Mouse (Mus musculus): ENCODE results near the gene Lair1. TPM values are rescaled to one million over a fixed set of nuclear protein-coding genes. Genes with fewer than 3 reads are reported as not detected.

Gene Lair1
- polyA plus RNA-seq (2015; fragmentation: Nextera tagmentation; extraction: Ambion mirVana), result 1.7 and 1.9 TPM in 2 replicates

GRCm38 (mm10) chr7:4063013-4063412 is at the start of gene Lair1:
Gene Lair1 (minus strand): TSS chr7:4063204.
- WGBS, result 75% methylated on average over 2 of the region's 2 CpGs
- Histone ChIP-seq H3K4me1 (no peaks in the 10 kb centered on the region), H3K4me3 (no peak within 1 kb of the TSS), H3K4me2 (no peak within 1 kb of the TSS), H3K9ac (no peak within 1 kb of the TSS), H3K36me3 (replicated peaks) (no peaks in the 10 kb centered on the region), H3K27ac (no peak within 1 kb of the TSS), H3K27me3 (replicated peaks) (no peaks in the 10 kb centered on the region), H3K9me3 (no peaks in the 10 kb centered on the region)
- ATAC-seq (replicated peaks), result no peak

DNA sequence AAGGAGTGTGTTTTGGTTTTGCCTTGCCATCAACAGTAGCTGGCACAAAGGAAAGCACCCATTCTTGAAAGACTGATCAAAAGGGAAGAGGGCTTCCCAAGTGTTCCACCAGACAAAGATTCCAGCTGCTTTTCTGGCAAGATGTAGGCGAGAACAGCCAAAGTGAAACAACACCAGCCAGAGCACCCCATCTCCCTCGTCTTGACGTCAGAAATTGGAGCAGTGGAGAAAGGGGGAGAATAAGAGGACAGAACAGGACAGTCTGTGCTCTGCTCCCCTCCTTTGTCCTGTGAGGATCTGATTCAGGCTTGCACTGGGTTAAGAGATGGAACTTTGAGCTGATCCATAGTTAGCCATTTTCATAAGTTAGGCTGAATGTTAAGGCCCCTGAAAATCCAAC is 48.8 kb upstream of the Lair1 start:
- no peak for ATAC-seq (replicated peaks)
- no peak overlapping the region for H3K4me2 ChIP-seq
- 42% methylated on average over 3 of the region's 3 CpGs for WGBS
- H3K9me3 ChIP-seq, result no peaks in the 10 kb centered on the region
- no peak overlapping the region for H3K4me3 ChIP-seq
- no peak overlapping the region for H3K27ac ChIP-seq
- H3K9ac ChIP-seq, result no peak overlapping the region
- no peaks in the 10 kb centered on the region for H3K4me1 ChIP-seq
- H3K36me3 ChIP-seq (replicated peaks), result no peaks in the 10 kb centered on the region
- no peaks in the 10 kb centered on the region for H3K27me3 ChIP-seq (replicated peaks)

GRCm38 (mm10) chr7:4103411-4103810 is 40.4 kb upstream of the Lair1 start:
- H3K4me2 ChIP-seq, result no peak overlapping the region
- ATAC-seq (replicated peaks), result no peak
- H3K27ac ChIP-seq, result no peak overlapping the region
- H3K27me3 ChIP-seq (replicated peaks), result no peaks in the 10 kb centered on the region
- H3K9ac ChIP-seq, result no peak overlapping the region
- no peaks in the 10 kb centered on the region for H3K9me3 ChIP-seq
- H3K4me1 ChIP-seq, result no peaks in the 10 kb centered on the region
- H3K36me3 ChIP-seq (replicated peaks), result no peaks in the 10 kb centered on the region
- WGBS, result 19% methylated on average over 4 of the region's 4 CpGs
- H3K4me3 ChIP-seq, result no peak overlapping the region

DNA sequence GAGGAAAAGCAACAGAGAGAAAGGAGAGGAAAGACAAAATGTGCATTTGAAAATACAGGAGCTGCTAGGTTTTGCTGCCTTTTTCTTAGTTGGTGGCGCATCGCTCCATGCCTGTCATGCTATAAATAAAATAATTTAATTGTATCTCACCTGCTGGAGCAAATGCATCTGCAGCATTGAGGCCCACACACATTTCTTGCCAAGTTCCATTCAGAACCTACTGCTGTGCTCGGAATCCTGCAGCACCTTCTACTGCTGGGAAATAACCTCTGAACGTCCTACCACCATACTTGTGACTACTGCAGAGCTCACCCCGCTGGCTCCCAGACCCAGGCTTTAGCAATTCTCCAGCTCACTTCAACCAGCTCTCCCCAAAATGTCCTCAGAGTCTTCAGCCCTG is 38.1 kb upstream of the Lair1 start:
- H3K4me1 ChIP-seq, result no peaks in the 10 kb centered on the region
- no peaks in the 10 kb centered on the region for H3K9me3 ChIP-seq
- H3K4me2 ChIP-seq, result no peak overlapping the region
- H3K36me3 ChIP-seq (replicated peaks), result no peaks in the 10 kb centered on the region
- H3K27ac ChIP-seq, result no peak overlapping the region
- H3K9ac ChIP-seq, result no peak overlapping the region
- no peak overlapping the region for H3K4me3 ChIP-seq
- no peaks in the 10 kb centered on the region for H3K27me3 ChIP-seq (replicated peaks)
- WGBS, result 86% methylated on average over 5 of the region's 5 CpGs
- no peak for ATAC-seq (replicated peaks)

DNA sequence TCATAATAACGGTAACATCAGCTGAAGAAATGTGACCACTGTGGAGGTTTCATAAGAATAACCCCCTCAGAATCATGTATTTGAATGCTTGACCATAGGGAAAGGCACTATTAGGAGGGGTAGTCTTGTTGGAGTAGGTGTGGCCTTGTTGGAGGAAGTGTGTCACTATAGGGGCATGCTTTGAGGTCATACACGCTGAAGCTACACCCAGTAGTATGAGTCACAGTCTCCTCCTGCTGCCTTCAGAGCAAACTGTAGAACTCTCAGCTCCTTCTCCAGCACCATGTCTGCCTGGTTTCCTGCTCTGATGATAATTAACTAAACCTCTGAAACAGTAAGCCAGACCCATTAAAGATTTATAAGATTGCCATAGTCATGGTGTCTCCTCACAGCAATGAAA is 35.8 kb upstream of the Lair1 start:
- no peaks in the 10 kb centered on the region for H3K27me3 ChIP-seq (replicated peaks)
- H3K36me3 ChIP-seq (replicated peaks), result no peaks in the 10 kb centered on the region
- no peak overlapping the region for H3K4me2 ChIP-seq
- H3K27ac ChIP-seq, result no peak overlapping the region
- no peaks in the 10 kb centered on the region for H3K9me3 ChIP-seq
- ATAC-seq (replicated peaks), result no peak
- WGBS, result 76% methylated on average over 2 of the region's 2 CpGs
- no peak overlapping the region for H3K9ac ChIP-seq
- H3K4me3 ChIP-seq, result no peak overlapping the region
- H3K4me1 ChIP-seq, result no peaks in the 10 kb centered on the region

GRCm38 (mm10) chr7:4098301-4098700 is 35.3 kb upstream of the Lair1 start:
- WGBS, result 87% methylated on average over 2 of the region's 2 CpGs
- Histone ChIP-seq H3K9me3 (no peaks in the 10 kb centered on the region), H3K27me3 (replicated peaks) (no peaks in the 10 kb centered on the region), H3K4me2 (no peak overlapping the region), H3K9ac (no peak overlapping the region), H3K36me3 (replicated peaks) (no peaks in the 10 kb centered on the region), H3K4me1 (no peaks in the 10 kb centered on the region), H3K4me3 (no peak overlapping the region), H3K27ac (no peak overlapping the region)
- ATAC-seq (replicated peaks), result no peak

GRCm38 (mm10) chr7:4091170-4091569 is 28.2 kb upstream of the Lair1 start:
- no peak for ATAC-seq (replicated peaks)
- Histone ChIP-seq H3K9ac (no peak overlapping the region), H3K36me3 (replicated peaks) (no peaks in the 10 kb centered on the region), H3K4me2 (no peak overlapping the region), H3K4me1 (no peaks in the 10 kb centered on the region), H3K27ac (no peak overlapping the region), H3K27me3 (replicated peaks) (no peaks in the 10 kb centered on the region), H3K4me3 (no peak overlapping the region), H3K9me3 (no peaks in the 10 kb centered on the region)
- 52% methylated on average over 8 of the region's 8 CpGs for WGBS

DNA sequence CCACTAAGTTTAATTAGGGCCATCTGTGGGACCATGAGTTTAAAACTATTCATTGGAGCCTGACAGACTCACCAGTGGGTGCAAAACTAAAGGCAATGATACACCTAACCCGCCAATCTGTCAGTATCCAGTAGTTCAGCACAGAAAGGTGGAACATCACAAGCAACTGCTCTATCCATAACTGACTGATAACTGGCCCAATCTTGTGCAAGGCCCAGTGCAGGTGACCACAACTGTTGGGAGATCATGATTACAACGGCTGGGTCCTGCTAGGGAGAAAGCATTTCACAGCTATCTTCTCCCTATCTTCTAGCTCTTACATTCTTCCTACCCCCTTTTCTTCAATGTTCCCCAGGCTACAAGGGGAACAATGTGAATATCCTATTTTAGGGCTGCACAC is 25.7 kb upstream of the Lair1 start:
- 76% methylated on average over 2 of the region's 2 CpGs for WGBS
- ATAC-seq (replicated peaks), result no peak

GRCm38 (mm10) chr7:4087896-4088480 is 25.0 kb upstream of the Lair1 start:
- no peak overlapping the region for H3K4me3 ChIP-seq
- H3K27ac ChIP-seq, result no peak overlapping the region
- H3K27me3 ChIP-seq (replicated peaks), result no peaks in the 10 kb centered on the region
- WGBS, result 85% methylated on average over 6 of the region's 6 CpGs
- no peak overlapping the region for H3K4me2 ChIP-seq
- H3K9ac ChIP-seq, result no peak overlapping the region
- H3K4me1 ChIP-seq, result no peaks in the 10 kb centered on the region
- ATAC-seq (replicated peaks), result no peak
- no peaks in the 10 kb centered on the region for H3K9me3 ChIP-seq
- no peaks in the 10 kb centered on the region for H3K36me3 ChIP-seq (replicated peaks)

More for the DNA sequence above, 25.7 kb upstream of the Lair1 start:
- Histone ChIP-seq H3K9me3 (no peaks in the 10 kb centered on the region), H3K4me1 (no peaks in the 10 kb centered on the region), H3K4me3 (no peak overlapping the region), H3K36me3 (replicated peaks) (no peaks in the 10 kb centered on the region), H3K27me3 (replicated peaks) (no peaks in the 10 kb centered on the region), H3K4me2 (no peak overlapping the region), H3K27ac (no peak overlapping the region), H3K9ac (no peak overlapping the region)

DNA sequence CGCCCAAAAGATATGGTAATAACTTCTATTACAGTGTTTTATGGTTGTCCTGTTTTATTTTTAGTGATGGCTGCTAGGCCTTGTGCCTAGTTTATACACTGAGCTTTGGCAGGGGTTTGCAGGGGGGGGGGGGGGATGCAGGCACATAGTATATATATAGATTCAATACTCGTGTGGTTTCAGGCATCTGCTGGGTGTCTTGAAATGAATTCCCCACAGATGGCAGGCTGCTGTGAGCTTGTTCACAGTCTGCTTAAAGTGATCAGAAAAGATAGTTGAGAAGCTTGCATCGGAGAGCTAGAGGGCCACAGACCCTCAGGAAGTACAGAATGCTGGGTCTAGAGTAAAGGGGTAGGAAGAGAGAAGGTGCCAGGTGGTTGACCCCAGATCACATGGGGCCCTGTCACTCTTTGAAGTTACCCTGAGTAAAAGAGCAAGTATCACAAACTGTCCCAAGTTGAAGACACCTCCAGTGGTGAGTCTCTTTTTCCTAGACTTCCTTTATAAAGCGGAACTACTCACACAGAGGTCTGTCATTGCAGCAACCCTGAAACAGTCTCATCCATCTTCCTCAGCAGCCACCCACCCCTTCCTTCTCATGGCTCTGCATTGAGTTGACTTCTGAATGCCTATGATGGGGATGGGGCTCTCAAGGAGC is 24.4 kb upstream of the Lair1 start:
- WGBS, result 85% methylated on average over 4 of the region's 4 CpGs
- Histone ChIP-seq H3K4me3 (no peak overlapping the region), H3K9ac (no peak overlapping the region), H3K36me3 (replicated peaks) (no peaks in the 10 kb centered on the region), H3K27ac (no peak overlapping the region), H3K4me1 (no peaks in the 10 kb centered on the region), H3K27me3 (replicated peaks) (no peaks in the 10 kb centered on the region), H3K9me3 (no peaks in the 10 kb centered on the region), H3K4me2 (no peak overlapping the region)
- ATAC-seq (replicated peaks), result no peak

- Histone ChIP-seq H3K4me2 (no peak overlapping the region), H3K36me3 (replicated peaks) (no peaks in the 10 kb centered on the region), H3K27ac (no peak overlapping the region), H3K4me1 (no peaks in the 10 kb centered on the region), H3K9me3 (no peaks in the 10 kb centered on the region), H3K9ac (no peak overlapping the region), H3K27me3 (replicated peaks) (no peaks in the 10 kb centered on the region), H3K4me3 (no peak overlapping the region)
- no peak for ATAC-seq (replicated peaks)
Measured at GRCm38 (mm10) chr7:4085562-4085961, 22.6 kb upstream of the Lair1 start.

GRCm38 (mm10) chr7:4084161-4084560 is 21.2 kb upstream of the Lair1 start:
- H3K4me1 ChIP-seq, result no peaks in the 10 kb centered on the region
- 79% methylated on average over 6 of the region's 6 CpGs for WGBS
- ATAC-seq (replicated peaks), result no peak
- H3K27ac ChIP-seq, result no peak overlapping the region
- H3K36me3 ChIP-seq (replicated peaks), result no peaks in the 10 kb centered on the region
- H3K9me3 ChIP-seq, result no peaks in the 10 kb centered on the region
- no peak overlapping the region for H3K4me3 ChIP-seq
- H3K27me3 ChIP-seq (replicated peaks), result no peaks in the 10 kb centered on the region
- H3K4me2 ChIP-seq, result no peak overlapping the region
- no peak overlapping the region for H3K9ac ChIP-seq

DNA sequence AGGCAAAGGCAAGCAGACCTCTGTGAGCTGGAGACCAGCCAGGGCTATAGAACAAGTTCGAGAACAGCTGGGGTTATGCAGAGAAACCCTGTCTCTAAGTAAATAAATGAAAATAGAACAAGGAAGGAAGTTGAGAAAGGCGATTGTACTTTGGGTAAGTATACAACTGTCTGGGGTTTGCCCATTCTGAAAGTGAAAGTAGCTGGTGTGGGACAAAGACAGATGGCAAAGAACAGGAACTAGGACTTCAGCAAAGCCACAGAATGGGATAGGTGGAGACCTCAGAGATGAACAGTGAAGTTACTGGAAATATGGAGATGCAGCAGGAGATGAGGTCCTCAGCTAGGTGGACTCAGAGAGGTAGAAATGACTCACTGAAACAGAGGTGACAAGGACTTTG is 19.8 kb upstream of the Lair1 start:
- Histone ChIP-seq H3K9ac (no peak overlapping the region), H3K4me2 (no peak overlapping the region), H3K27me3 (replicated peaks) (no peaks in the 10 kb centered on the region), H3K4me3 (no peak overlapping the region), H3K36me3 (replicated peaks) (no peaks in the 10 kb centered on the region), H3K9me3 (no peaks in the 10 kb centered on the region), H3K27ac (no peak overlapping the region), H3K4me1 (no peaks in the 10 kb centered on the region)
- WGBS, result 47% methylated on average over 2 of the region's 2 CpGs
- ATAC-seq (replicated peaks), result no peak
